Mouse (Mus musculus) ES-E14 (cell line): ENCODE results near the gene Sypl. TPM values are rescaled to one million over a fixed set of nuclear protein-coding genes. Genes with fewer than 3 reads are reported as not detected.

Experiments
- DNase-seq: peaks from one replicate; pipeline ENCODE4 v3.0.0-alpha.2; 2013; ENCODE audit warnings: low read depth, low spot score
- H3K27ac ChIP-seq: 2 replicates; pipeline ENCODE4 v1.5.1; 2012; ENCODE audit warnings: low read depth, mild to moderate bottlenecking, low read length, moderate library complexity, mixed read lengths; ENCODE audit not compliant: poor library complexity, insufficient read depth, severe bottlenecking
- H3K36me3 ChIP-seq: 2 replicates; pipeline ENCODE4 v1.6.1; 2012; ENCODE audit warnings: mild to moderate bottlenecking, low read length, moderate library complexity, mixed read lengths; ENCODE audit not compliant: control insufficient read depth, poor library complexity, insufficient read depth, severe bottlenecking
- H3K4me1 ChIP-seq, 2 experiments: fragments of 150-350 bp in 1 of 2; sonication (generic) in 1 of 2; 2 replicates each; pipeline ENCODE4 v1.6.1; 2012; ENCODE audit warnings: low read length in 2 of 2, mild to moderate bottlenecking in 1 of 2, mixed read lengths in 1 of 2; ENCODE audit not compliant: control insufficient read depth in 2 of 2, insufficient read depth in 2 of 2, poor library complexity in 1 of 2
- H3K4me3 ChIP-seq, 2 experiments: fragments of 150-350 bp in 1 of 2; sonication (generic) in 1 of 2; 2 replicates each; pipeline ENCODE4 v1.5.1; 2012; ENCODE audit warnings: low read length in 2 of 2, low read depth in 1 of 2, mild to moderate bottlenecking in 1 of 2, mixed read lengths in 1 of 2; ENCODE audit not compliant: insufficient read depth in 1 of 2, poor library complexity in 1 of 2, severe bottlenecking in 1 of 2
- H3K9ac ChIP-seq: 2 replicates; pipeline ENCODE4 v1.6.1; 2012; ENCODE audit warnings: low read depth, mild to moderate bottlenecking, low read length, mixed read lengths; ENCODE audit not compliant: poor library complexity, insufficient read depth, severe bottlenecking
- H3K9me3 ChIP-seq: fragments of 150-350 bp; sonication (generic); 2 replicates; pipeline ENCODE4 v1.6.1; 2012; ENCODE audit warnings: low read depth, mild to moderate bottlenecking, low read length; ENCODE audit not compliant: control insufficient read depth, insufficient read depth
- CHD2 ChIP-seq: IDR thresholded peaks from 2 replicates; pipeline ENCODE4 v1.6.1; 2014; ENCODE audit warnings: mild to moderate bottlenecking, low read depth, low read length, inconsistent platforms
- HCFC1 ChIP-seq: IDR thresholded peaks from 2 replicates; pipeline ENCODE4 v1.6.1; 2012; ENCODE audit warnings: low read length, inconsistent platforms, borderline replicate concordance; ENCODE audit not compliant: insufficient read depth
- MAFK ChIP-seq: IDR thresholded peaks from 2 replicates; pipeline ENCODE4 v1.6.1; 2014; ENCODE audit warnings: mild to moderate bottlenecking, low read depth, low read length, inconsistent platforms; ENCODE audit not compliant: insufficient read depth
- ZC3H11A ChIP-seq: IDR thresholded peaks from 2 replicates; pipeline ENCODE4 v1.6.1; 2012; ENCODE audit warnings: low read depth, mild to moderate bottlenecking, inconsistent platforms, low read length, borderline replicate concordance
- ZNF384 ChIP-seq: IDR thresholded peaks from 2 replicates; pipeline ENCODE4 v1.6.1; 2012; ENCODE audit warnings: low read depth, low read length, inconsistent platforms
- in situ Hi-C, 2 experiments: fragments of 600-800 bp; cut with MboI; formaldehyde crosslinking; loops; one replicate each; pipeline ENCODE4 v1.15.1; 2025; ENCODE audit warnings: low sequenced_read_pairs in 2 of 2, inconsistent platforms in 1 of 2; ENCODE audit not compliant: unreplicated experiment in 2 of 2
- total RNA-seq: library from RNA; depleted of rRNA; stranded (reverse); fragments of 300-350 nt; gene quantifications from 2 replicates; pipeline ENCODE4 v1.2.3, GENCODE M21; 2012

Gene Sypl
- total RNA-seq, 1 experiment, result 29.2 TPM

GRCm38 (mm10) chr12:32920185-32920788, 33.4 kb upstream of the Sypl start:
- no peak overlapping the region for H3K27ac ChIP-seq
- in situ Hi-C loops, result no loop called here
- TF ChIP-seq ZC3H11A (peak; percentile 41; the same call in 1 of the 2 replicates), MAFK (no peak)
- H3K4me3 ChIP-seq, result no peak overlapping the region
- H3K9ac ChIP-seq, result no peak overlapping the region
- H3K36me3 ChIP-seq, result no peaks in the 10 kb centered on the region
- peaks cover 4 to 7% of the 10 kb centered on the region in 2 experiments; a peak in 1 of 4 replicates for H3K4me1 ChIP-seq
- H3K9me3 ChIP-seq, result no peaks in the 10 kb centered on the region
- peak; percentile 51 for DNase-seq

DNA sequence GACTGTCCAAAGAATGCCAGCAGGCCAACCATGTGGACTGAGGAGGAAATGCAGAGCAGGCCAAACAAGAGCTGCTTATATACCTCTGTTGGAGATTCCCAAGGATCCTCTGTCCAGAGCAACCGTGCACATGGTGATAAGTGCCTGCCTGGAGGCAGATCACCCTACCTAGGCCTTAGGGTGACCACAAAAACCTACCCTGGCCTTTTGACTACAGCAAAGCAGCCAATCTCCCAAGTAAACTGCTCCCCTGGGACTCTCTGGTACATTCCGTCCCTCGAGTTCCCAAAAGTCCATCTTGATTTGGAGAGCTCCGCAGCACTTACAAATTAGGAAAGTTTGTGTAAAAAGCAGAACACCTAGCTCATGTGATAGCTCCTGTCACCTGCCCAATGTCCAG, 32.6 kb upstream of the Sypl start:
- no peak for DNase-seq
- TF ChIP-seq CHD2, result no peak
- no peak for TF ChIP-seq ZC3H11A
- TF ChIP-seq HCFC1, result no peak
- TF ChIP-seq ZNF384, result no peak
- no peak for TF ChIP-seq MAFK
- no peak overlapping the region for H3K27ac ChIP-seq
- no peak overlapping the region for H3K4me3 ChIP-seq
- H3K9ac ChIP-seq, result no peak overlapping the region
- in situ Hi-C loops, result no loop called here
- peaks cover 4 to 9% of the 10 kb centered on the region in 2 experiments; a peak in 1 of 4 replicates for H3K4me1 ChIP-seq
- H3K36me3 ChIP-seq, result no peaks in the 10 kb centered on the region
- H3K9me3 ChIP-seq, result no peaks in the 10 kb centered on the region

DNA sequence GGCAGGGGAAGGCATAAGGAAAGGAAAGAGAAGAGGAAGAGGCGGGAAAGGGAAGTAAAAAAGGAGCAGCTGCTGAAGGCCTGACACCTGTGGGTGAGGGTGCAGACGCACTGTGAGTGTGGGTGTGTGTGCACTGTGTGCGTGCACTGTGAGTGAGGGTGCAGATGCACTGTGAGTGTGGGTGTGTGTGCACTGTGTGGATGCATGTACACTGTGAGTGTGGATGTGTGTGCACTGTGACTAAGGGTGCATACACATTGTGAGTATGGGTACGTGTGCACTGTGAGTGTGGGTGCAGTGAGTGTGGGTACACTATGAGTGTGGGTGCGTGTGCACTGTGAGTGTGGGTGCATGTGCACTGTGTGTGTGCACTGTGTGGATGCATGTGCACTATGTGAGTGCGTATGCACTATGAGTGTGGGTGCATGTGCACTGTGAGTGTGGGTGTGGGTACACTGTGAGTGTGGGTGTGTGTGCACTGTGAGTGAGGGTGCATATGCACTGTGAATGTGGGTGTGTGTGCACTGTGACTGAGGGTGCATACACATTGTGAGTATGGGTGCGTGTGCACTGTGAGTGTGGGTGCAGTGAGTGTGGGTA, 32.1 kb upstream of the Sypl start:
- TF ChIP-seq ZNF384, result no peak
- TF ChIP-seq MAFK, result no peak
- TF ChIP-seq ZC3H11A, result no peak
- TF ChIP-seq HCFC1, result no peak
- TF ChIP-seq CHD2, result no peak
- no peak overlapping the region for H3K4me3 ChIP-seq
- no peaks in the 10 kb centered on the region for H3K36me3 ChIP-seq
- H3K9me3 ChIP-seq, result no peaks in the 10 kb centered on the region
- no peak for DNase-seq
- H3K27ac ChIP-seq, result no peak overlapping the region
- peaks cover 4 to 14% of the 10 kb centered on the region in 2 experiments; a peak in 2 of 4 replicates for H3K4me1 ChIP-seq
- H3K9ac ChIP-seq, result no peak overlapping the region
- in situ Hi-C loops, result no loop called here

DNA sequence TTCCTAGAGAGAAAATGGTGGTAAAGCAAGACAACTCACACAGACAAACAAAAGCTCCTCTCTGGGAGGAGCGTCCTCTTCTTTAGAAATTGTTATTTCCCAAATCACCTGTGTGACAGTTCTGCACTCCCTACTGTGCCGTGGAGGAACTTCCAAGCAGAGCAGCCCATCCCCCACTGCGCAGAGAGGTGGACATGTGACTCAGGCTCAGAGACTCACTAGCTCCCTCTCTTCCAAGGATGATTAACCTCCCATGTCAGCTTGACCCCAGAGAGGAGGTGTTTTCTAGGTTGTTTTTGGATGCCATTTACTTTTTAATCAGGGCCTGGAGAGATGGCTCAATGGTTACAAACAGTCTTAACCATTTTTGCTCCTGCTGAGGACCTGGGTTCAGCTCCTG, 29.4 kb upstream of the Sypl start:
- peak; percentile 44 for DNase-seq
- no peak overlapping the region for H3K9ac ChIP-seq
- H3K36me3 ChIP-seq, result no peaks in the 10 kb centered on the region
- H3K4me1 ChIP-seq, result peaks cover 4 to 18% of the 10 kb centered on the region in 2 experiments; a peak in 2 of 4 replicates
- no peak overlapping the region for H3K27ac ChIP-seq
- no peaks in the 10 kb centered on the region for H3K9me3 ChIP-seq
- in situ Hi-C loops, result no loop called here
- H3K4me3 ChIP-seq, result no peak overlapping the region
- TF ChIP-seq CHD2 (no peak), ZNF384 (no peak), ZC3H11A (no peak), HCFC1 (no peak), MAFK (no peak)
